Mouse (Mus musculus) kidney, postnatal 0 days (tissue): ENCODE data around the gene C1galt1. TPM values are rescaled to one million over a fixed set of nuclear protein-coding genes. Genes with fewer than 3 reads are reported as not detected.

ENCODE experiments used
- ATAC-seq: fragments of 200-750 bp; cut with Nextera tagmentation; replicated peaks from 2 replicates; pipeline ENCODE4 v1.8.0; 2017; ENCODE audit warnings: low read depth, moderate number of reproducible peaks, moderate TSS enrichment, moderate library complexity; ENCODE audit not compliant: low FRiP score
- DNase-seq: peaks from one replicate; pipeline ENCODE4 v3.0.0-alpha.2; 2016; ENCODE audit warnings: low spot score
- H3K27ac ChIP-seq: fragments of 300-500 bp; sonication (generic); 2 replicates; pipeline ENCODE4 v1.5.1; 2014; ENCODE audit warnings: mild to moderate bottlenecking
- H3K27me3 ChIP-seq: fragments of 300-500 bp; sonication (generic); 2 replicates; pipeline ENCODE4 v1.6.1; 2014; ENCODE audit warnings: low read length, mixed read lengths; ENCODE audit not compliant: insufficient read depth
- H3K36me3 ChIP-seq: fragments of 300-500 bp; sonication (generic); 2 replicates; pipeline ENCODE4 v1.6.1; 2014; ENCODE audit warnings: low read length, mixed read lengths; ENCODE audit not compliant: insufficient read depth
- H3K4me1 ChIP-seq: fragments of 300-500 bp; sonication (generic); replicated peaks from 2 replicates; pipeline ENCODE4 v1.6.1; 2014; ENCODE audit warnings: antibody characterized with exemption, low read length, mixed read lengths; ENCODE audit not compliant: insufficient read depth
- H3K4me2 ChIP-seq: fragments of 300-500 bp; sonication (generic); 2 replicates; pipeline ENCODE4 v1.6.1; 2014; ENCODE audit warnings: mild to moderate bottlenecking, low read length, moderate library complexity, mixed read lengths
- H3K4me3 ChIP-seq: fragments of 300-500 bp; sonication (generic); replicated peaks from 2 replicates; pipeline ENCODE4 v1.5.1; 2014; ENCODE audit warnings: low read depth, low read length
- H3K9ac ChIP-seq: fragments of 300-500 bp; sonication (generic); 2 replicates; pipeline ENCODE4 v1.6.1; 2014; ENCODE audit warnings: low read depth, low read length
- H3K9me3 ChIP-seq: fragments of 300-500 bp; sonication (generic); replicated peaks from 2 replicates; pipeline ENCODE4 v1.6.1; 2016; ENCODE audit warnings: low read length, inconsistent platforms, mixed read lengths
- CTCF ChIP-seq: IDR thresholded peaks from 2 replicates; pipeline ENCODE4 v1.5.1; 2016; ENCODE audit warnings: antibody characterized with exemption, low read depth, mild to moderate bottlenecking, moderate library complexity
- WGBS: fragments of 180-500 bp; shearing (Covaris S2); extraction: QIAGEN DNeasy Blood & Tissue Kit; methylation state at CpG from one replicate; pipeline ENCODE4 v1.1.7; 2014; 5-methylcytosine and 5-hydroxymethylcytosine counted together
- polyA plus RNA-seq: library from polyadenylated mRNA; unstranded; fragments of >200 nt; fragmentation: Nextera tagmentation; extraction: Ambion mirVana; gene quantifications from 2 replicates; pipeline ENCODE4 v1.2.1, GENCODE M21; 2015

C1galt1 gene
- polyA plus RNA-seq, 1 experiment from 2014 or later = 5.3 TPM

DNA sequence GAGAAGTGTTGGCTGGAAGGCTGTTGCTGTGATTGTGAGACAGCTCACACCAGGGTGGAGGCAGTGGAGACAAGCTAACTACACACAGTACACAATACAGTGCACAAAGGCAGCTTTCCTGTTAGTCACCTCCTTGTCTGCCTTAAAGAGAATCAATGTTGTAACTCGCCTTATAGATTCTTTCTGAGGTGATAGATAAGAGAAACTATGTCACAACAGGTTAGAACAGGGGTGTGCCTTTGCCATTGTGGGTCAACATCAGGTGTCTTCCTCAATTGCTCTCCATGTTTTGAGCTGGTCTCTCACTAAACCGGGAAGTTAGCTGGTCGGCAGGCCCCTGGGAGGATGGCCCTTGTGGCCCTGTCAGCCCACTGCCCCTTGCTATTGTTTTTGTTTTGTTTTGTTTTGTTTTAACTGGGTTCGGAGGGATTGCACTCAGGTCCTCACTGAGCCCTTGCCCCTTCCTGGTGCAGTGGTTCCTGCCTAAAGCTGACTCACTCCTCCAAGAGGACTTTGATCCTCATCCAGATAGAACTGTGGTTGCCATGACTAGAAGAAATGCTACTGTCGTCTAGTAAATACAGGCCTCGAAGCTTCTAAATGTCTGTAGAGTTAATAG, 3.4 kb downstream of the C1galt1 start:
- ATAC-seq (no peak), DNase-seq (no peak)
- 48% methylated on average over 6 of the region's 6 CpGs for WGBS
- H3K4me1 ChIP-seq = peaks cover 11% of the 10 kb centered on the region
- H3K36me3 ChIP-seq = no peaks in the 10 kb centered on the region
- no peaks in the 10 kb centered on the region for H3K9me3 ChIP-seq
- no peak overlapping the region for H3K4me2 ChIP-seq
- TF ChIP-seq CTCF = no peak
- H3K27ac ChIP-seq = no peak overlapping the region
- H3K4me3 ChIP-seq = no peak overlapping the region
- no peak overlapping the region for H3K9ac ChIP-seq
- no peaks in the 10 kb centered on the region for H3K27me3 ChIP-seq

DNA sequence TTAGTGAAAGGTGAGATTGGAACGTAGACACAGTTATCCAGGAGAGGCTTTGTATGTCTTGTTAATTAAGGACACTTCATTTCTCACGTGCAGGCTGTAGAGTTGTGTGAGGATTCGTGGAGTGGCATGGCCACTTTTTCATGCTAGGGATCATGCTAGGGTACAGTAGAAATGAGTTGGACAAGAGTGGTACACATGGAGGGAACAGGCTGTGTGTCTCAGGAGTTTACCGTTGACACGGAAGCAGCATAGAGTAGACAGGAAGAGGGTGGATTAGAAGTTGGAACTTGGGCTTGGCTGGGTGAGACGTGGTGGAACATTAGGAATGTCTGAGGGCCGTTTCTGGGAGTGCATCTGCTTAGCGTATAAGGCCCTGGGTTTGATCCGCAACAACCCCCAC, 4.1 kb downstream of the C1galt1 start:
- no peak for ATAC-seq
- H3K4me3 ChIP-seq = no peak overlapping the region
- H3K9me3 ChIP-seq = no peaks in the 10 kb centered on the region
- no peaks in the 10 kb centered on the region for H3K27me3 ChIP-seq
- no peak for TF ChIP-seq CTCF
- 84% methylated on average over 9 of the region's 9 CpGs for WGBS
- H3K36me3 ChIP-seq = no peaks in the 10 kb centered on the region
- DNase-seq = no peak
- peaks cover 11% of the 10 kb centered on the region for H3K4me1 ChIP-seq
- no peak overlapping the region for H3K4me2 ChIP-seq
- no peak overlapping the region for H3K27ac ChIP-seq
- no peak overlapping the region for H3K9ac ChIP-seq

DNA sequence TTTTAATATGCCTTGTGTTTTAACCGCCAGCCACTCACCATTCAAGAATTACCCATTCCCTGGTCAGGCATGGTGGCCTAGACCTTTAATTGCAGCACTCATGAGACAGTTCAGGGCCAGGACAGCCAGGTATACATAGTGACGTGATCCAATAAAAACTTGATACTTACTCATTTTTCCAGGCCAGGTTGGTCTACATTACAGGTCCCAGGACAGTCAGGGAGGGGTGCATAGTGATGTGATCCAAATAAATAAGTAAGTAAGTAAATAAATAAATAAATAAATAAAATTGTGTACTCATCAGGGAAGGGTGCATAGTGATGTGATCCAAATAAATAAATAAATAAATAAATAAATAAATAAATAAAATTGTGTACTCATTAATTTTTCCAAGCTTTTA, 6.4 kb downstream of the C1galt1 start:
- Histone ChIP-seq H3K36me3 (no peaks in the 10 kb centered on the region), H3K9ac (no peak overlapping the region), H3K4me2 (no peak overlapping the region), H3K27ac (no peak overlapping the region), H3K4me1 (peaks cover 12% of the 10 kb centered on the region), H3K9me3 (no peaks in the 10 kb centered on the region), H3K27me3 (no peaks in the 10 kb centered on the region), H3K4me3 (no peak overlapping the region)
- DNase-seq = no peak
- ATAC-seq = no peak; the same call in 1 of the 2 replicates
- WGBS = 84% methylated on average over 2 of the region's 2 CpGs
- TF ChIP-seq CTCF = no peak

DNA sequence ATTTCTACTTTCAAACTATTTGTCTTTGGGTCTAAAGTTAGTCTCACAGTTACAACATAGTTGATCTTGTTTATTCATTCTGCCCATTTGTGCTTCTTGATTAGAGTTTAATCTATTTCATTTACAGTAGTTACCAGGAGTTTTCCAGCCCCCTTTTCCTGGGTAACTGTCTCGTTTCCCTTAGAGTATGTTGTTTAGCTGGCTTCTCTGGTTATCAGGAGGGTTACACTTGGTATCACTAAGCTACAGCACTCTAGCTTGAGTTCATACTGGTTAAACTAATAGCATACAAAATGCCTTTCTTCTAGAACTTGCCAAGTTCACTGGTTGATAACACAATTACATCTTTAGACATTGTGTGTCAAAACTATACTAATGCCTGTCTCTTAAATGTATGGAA, 8.3 kb downstream of the C1galt1 start:
- 63% methylated on average over 1 of the region's 1 CpGs for WGBS
- H3K9ac ChIP-seq = no peak overlapping the region
- no peak for ATAC-seq

DNA sequence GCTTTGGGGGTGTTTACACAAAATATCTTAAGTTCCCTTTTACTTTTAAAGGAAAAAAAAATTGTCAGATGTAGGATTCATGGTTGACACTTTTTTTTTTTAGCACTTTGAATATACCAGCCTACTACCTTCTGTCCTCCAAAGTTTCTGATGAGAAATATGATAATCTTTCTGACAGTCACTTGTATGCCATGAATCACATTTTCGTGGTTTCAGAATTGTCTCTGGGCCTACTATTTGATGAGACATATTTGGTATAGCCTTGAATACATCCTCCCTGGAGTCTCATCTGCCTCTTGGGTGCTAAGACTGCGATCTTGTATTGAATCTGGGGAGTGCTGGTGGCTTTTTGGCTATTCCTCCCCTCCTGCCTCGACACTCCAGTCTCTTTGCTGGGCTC, 8.8 kb downstream of the C1galt1 start:
- Histone ChIP-seq H3K4me2 (no peak overlapping the region), H3K9ac (no peak overlapping the region), H3K4me1 (0 out of 2 replicates have a peak, but pooled peaks cover 10% of the 10 kb centered on the region), H3K27me3 (no peaks in the 10 kb centered on the region), H3K4me3 (no peak overlapping the region), H3K36me3 (no peaks in the 10 kb centered on the region), H3K27ac (no peak overlapping the region), H3K9me3 (no peaks in the 10 kb centered on the region)
- DNase-seq (no peak), ATAC-seq (no peak)
- WGBS = 80% methylated on average over 3 of the region's 3 CpGs
- no peak for TF ChIP-seq CTCF

More for the DNA sequence above, 8.3 kb downstream of the C1galt1 start:
- H3K4me2 ChIP-seq = no peak overlapping the region
- no peak overlapping the region for H3K27ac ChIP-seq
- no peak overlapping the region for H3K4me3 ChIP-seq
- no peaks in the 10 kb centered on the region for H3K9me3 ChIP-seq
- no peak for TF ChIP-seq CTCF
- H3K36me3 ChIP-seq = no peaks in the 10 kb centered on the region
- no peaks in the 10 kb centered on the region for H3K27me3 ChIP-seq
- no peak for DNase-seq
- 0 out of 2 replicates have a peak, but pooled peaks cover 10% of the 10 kb centered on the region for H3K4me1 ChIP-seq

DNA sequence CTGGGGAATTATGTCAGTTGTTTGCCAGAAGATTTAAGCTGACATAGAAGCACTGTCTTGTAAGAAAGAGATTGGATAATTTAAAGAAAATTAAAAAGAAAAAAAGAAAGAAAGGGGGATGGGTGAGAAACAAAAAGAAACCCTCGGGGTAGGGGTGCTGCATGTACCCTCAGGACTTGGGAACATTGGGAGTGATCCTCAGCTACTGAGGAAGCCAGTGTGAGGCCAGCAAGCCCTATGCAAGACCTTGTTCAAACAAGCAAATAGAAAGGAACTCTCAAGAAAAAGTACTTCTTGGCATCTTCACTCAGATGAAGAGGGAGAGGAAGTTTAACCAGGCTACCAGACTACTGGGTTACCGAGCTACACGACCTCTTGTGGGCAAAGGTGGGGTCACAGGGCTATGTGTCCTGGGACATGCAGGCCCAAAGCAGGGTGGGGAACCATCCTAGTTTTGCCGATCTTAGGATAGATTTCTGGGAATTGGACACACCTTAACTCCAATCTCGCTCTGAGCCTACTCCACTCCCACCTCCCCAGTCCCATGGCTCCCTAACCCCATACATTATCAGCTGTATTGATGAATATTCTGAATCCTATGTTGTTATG, 12.1 kb downstream of the C1galt1 start:
- Histone ChIP-seq H3K4me2 (no peak overlapping the region), H3K27me3 (no peaks in the 10 kb centered on the region), H3K9me3 (no peaks in the 10 kb centered on the region), H3K36me3 (no peaks in the 10 kb centered on the region), H3K27ac (no peak overlapping the region), H3K9ac (no peak overlapping the region), H3K4me3 (no peak overlapping the region), H3K4me1 (0 out of 2 replicates have a peak, but pooled peaks cover 7% of the 10 kb centered on the region)
- DNase-seq (no peak), ATAC-seq (no peak)
- TF ChIP-seq CTCF = no peak
- WGBS = 71% methylated on average over 5 of the region's 5 CpGs
